Mouse (Mus musculus): ENCODE results near the gene Ndufc2. TPM values are rescaled to one million over a fixed set of nuclear protein-coding genes. Genes with fewer than 3 reads are reported as not detected.

Ndufc2 gene
- polyA plus RNA-seq, 1 experiment from 2014 or later, result 383 TPM

DNA sequence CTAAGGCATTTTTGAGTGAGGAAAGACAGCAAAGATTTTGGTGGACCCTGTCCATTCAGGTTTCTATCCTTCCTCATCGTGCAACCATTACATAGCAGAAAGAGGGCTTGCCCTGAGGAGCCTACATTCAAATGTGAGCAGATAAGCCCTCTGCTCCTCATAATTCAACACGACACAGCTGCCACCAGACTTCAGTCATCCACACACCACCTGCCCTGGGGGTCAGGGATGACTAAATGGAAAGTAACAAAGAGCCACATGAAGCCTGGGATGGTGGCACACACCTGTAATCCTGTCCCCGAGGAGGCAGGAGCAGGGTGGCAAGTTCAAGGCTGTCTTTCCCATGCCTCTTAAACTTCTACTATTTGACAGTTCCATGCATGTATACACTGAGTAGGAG, 42.0 kb upstream of the Ndufc2 start:
- no peak overlapping the region for H3K9ac ChIP-seq (replicated peaks; ENCODE audit: low read length)
- H3K36me3 ChIP-seq (replicated peaks; ENCODE audit: control insufficient read depth, insufficient read depth, low read depth, low read length), result no peaks in the 10 kb centered on the region
- no peaks in the 10 kb centered on the region for H3K27me3 ChIP-seq (ENCODE audit: control insufficient read depth, insufficient read depth, low read length)
- no peak overlapping the region for H3K4me3 ChIP-seq (ENCODE audit: low read depth, low read length)
- DNase-seq (ENCODE audit: low spot score), result no peak
- 75% methylated on average over 3 of the region's 3 CpGs for WGBS
- no peaks in the 10 kb centered on the region for H3K9me3 ChIP-seq (replicated peaks; ENCODE audit: control insufficient read depth, low read length)
- H3K4me2 ChIP-seq (ENCODE audit: low read depth, low read length), result no peak overlapping the region
- no peak for ATAC-seq (replicated peaks; ENCODE audit: insufficient number of reproducible peaks, low FRiP score, low TSS enrichment, low read depth)
- no peak overlapping the region for H3K27ac ChIP-seq (replicated peaks; ENCODE audit: low read depth, low read length)
- no peaks in the 10 kb centered on the region for H3K4me1 ChIP-seq (ENCODE audit: control insufficient read depth, insufficient read depth, low read length)

DNA sequence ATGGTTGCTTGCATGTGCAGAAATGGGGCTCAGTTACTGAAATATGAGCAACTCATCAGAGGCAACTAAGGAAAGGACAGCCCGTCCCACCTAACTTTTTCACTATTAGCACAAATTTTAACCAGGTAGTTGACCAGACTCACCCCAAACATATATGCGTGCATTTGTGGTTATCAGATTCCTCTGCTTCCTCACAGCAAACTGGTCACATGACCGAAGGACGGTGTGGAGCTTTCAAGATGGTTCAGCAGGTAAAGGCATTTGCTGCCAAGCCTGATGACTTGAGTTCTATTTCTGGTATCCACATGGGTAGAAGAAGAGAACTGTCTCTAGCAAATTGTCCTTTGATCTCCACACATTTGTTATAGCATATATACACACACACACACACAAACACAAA, 41.5 kb upstream of the Ndufc2 start:
- Histone ChIP-seq H3K36me3 (replicated peaks; ENCODE audit: control insufficient read depth, insufficient read depth, low read depth, low read length) (no peaks in the 10 kb centered on the region), H3K4me3 (ENCODE audit: low read depth, low read length) (no peak overlapping the region), H3K9me3 (replicated peaks; ENCODE audit: control insufficient read depth, low read length) (no peaks in the 10 kb centered on the region), H3K4me1 (ENCODE audit: control insufficient read depth, insufficient read depth, low read length) (no peaks in the 10 kb centered on the region), H3K27ac (replicated peaks; ENCODE audit: low read depth, low read length) (no peak overlapping the region), H3K27me3 (ENCODE audit: control insufficient read depth, insufficient read depth, low read length) (no peaks in the 10 kb centered on the region), H3K9ac (replicated peaks; ENCODE audit: low read length) (no peak overlapping the region), H3K4me2 (ENCODE audit: low read depth, low read length) (no peak overlapping the region)
- DNase-seq (ENCODE audit: low spot score), result no peak
- no peak for ATAC-seq (replicated peaks; ENCODE audit: insufficient number of reproducible peaks, low FRiP score, low TSS enrichment, low read depth)
- 87% methylated on average over 4 of the region's 4 CpGs for WGBS

DNA sequence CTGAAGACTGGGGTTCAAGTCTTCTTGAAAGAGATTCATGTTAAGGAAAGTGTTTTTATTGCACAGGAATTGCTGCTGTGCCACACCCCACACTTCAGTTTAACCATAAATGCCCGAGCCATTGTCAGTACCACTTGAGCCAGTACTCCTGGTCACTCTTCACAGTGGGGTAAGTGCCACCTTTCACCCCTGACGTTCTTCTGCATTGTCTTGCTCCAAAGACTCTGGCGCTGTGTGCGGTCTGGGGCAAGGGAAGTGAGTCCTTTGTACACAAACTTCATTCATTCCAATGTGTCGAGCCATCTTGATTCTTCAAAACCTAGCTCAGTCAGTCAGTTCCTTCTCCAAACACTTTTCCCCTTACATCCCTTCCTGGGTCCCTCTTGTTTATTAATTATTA, 39.6 kb upstream of the Ndufc2 start:
- Histone ChIP-seq H3K4me2 (ENCODE audit: low read depth, low read length) (no peak overlapping the region), H3K36me3 (replicated peaks; ENCODE audit: control insufficient read depth, insufficient read depth, low read depth, low read length) (no peaks in the 10 kb centered on the region), H3K27ac (replicated peaks; ENCODE audit: low read depth, low read length) (no peak overlapping the region), H3K4me3 (ENCODE audit: low read depth, low read length) (no peak overlapping the region), H3K4me1 (ENCODE audit: control insufficient read depth, insufficient read depth, low read length) (no peaks in the 10 kb centered on the region), H3K9ac (replicated peaks; ENCODE audit: low read length) (no peak overlapping the region), H3K9me3 (replicated peaks; ENCODE audit: control insufficient read depth, low read length) (no peaks in the 10 kb centered on the region), H3K27me3 (ENCODE audit: control insufficient read depth, insufficient read depth, low read length) (no peaks in the 10 kb centered on the region)
- ATAC-seq (replicated peaks; ENCODE audit: insufficient number of reproducible peaks, low FRiP score, low TSS enrichment, low read depth) (no peak), DNase-seq (ENCODE audit: low spot score) (no peak)
- 75% methylated on average over 5 of the region's 5 CpGs for WGBS

DNA sequence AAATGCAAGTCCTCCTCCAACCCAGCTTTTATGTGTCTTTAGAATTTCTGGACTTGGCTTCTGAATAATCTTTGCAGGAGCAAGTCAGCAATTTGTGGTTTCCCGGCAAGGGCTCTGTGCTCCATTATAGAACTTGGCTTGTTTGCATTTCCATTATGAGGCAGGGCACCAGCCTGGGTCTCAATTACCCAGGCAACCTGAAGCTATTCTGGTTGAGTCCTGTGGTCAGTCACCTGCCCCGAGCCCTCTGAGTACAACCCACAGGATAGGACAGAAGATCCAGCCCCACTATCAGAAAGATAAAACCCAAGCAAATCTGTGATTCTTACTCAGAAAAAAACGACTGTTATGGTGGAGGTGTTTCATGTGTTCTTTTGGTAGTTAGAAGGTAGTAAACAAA, 38.8 kb upstream of the Ndufc2 start:
- Histone ChIP-seq H3K4me1 (ENCODE audit: control insufficient read depth, insufficient read depth, low read length) (no peaks in the 10 kb centered on the region), H3K9ac (replicated peaks; ENCODE audit: low read length) (no peak overlapping the region), H3K27ac (replicated peaks; ENCODE audit: low read depth, low read length) (no peak overlapping the region), H3K4me3 (ENCODE audit: low read depth, low read length) (no peak overlapping the region), H3K27me3 (ENCODE audit: control insufficient read depth, insufficient read depth, low read length) (no peaks in the 10 kb centered on the region), H3K36me3 (replicated peaks; ENCODE audit: control insufficient read depth, insufficient read depth, low read depth, low read length) (no peaks in the 10 kb centered on the region), H3K4me2 (ENCODE audit: low read depth, low read length) (no peak overlapping the region), H3K9me3 (replicated peaks; ENCODE audit: control insufficient read depth, low read length) (no peaks in the 10 kb centered on the region)
- no peak for ATAC-seq (replicated peaks; ENCODE audit: insufficient number of reproducible peaks, low FRiP score, low TSS enrichment, low read depth)
- WGBS, result 64% methylated on average over 3 of the region's 3 CpGs
- DNase-seq (ENCODE audit: low spot score), result no peak

- Histone ChIP-seq H3K4me1 (ENCODE audit: control insufficient read depth, insufficient read depth, low read length) (no peaks in the 10 kb centered on the region), H3K36me3 (replicated peaks; ENCODE audit: control insufficient read depth, insufficient read depth, low read depth, low read length) (no peaks in the 10 kb centered on the region), H3K27ac (replicated peaks; ENCODE audit: low read depth, low read length) (no peak overlapping the region), H3K4me2 (ENCODE audit: low read depth, low read length) (no peak overlapping the region), H3K27me3 (ENCODE audit: control insufficient read depth, insufficient read depth, low read length) (no peaks in the 10 kb centered on the region), H3K9me3 (replicated peaks; ENCODE audit: control insufficient read depth, low read length) (no peaks in the 10 kb centered on the region), H3K9ac (replicated peaks; ENCODE audit: low read length) (no peak overlapping the region), H3K4me3 (ENCODE audit: low read depth, low read length) (no peak overlapping the region)
- DNase-seq (ENCODE audit: low spot score), result peak; percentile 67
- no peak for ATAC-seq (replicated peaks; ENCODE audit: insufficient number of reproducible peaks, low FRiP score, low TSS enrichment, low read depth)
- 27% methylated on average over 4 of the region's 4 CpGs for WGBS
Observed at GRCm38 (mm10) chr7:97361467-97361866, 38.3 kb upstream of the Ndufc2 start.

GRCm38 (mm10) chr7:97365887-97366286, 33.9 kb upstream of the Ndufc2 start:
- H3K4me3 ChIP-seq (ENCODE audit: low read depth, low read length), result no peak overlapping the region
- H3K36me3 ChIP-seq (replicated peaks; ENCODE audit: control insufficient read depth, insufficient read depth, low read depth, low read length), result no peaks in the 10 kb centered on the region
- 65% methylated on average over 1 of the region's 1 CpGs for WGBS
- H3K27ac ChIP-seq (replicated peaks; ENCODE audit: low read depth, low read length), result no peak overlapping the region
- H3K9ac ChIP-seq (replicated peaks; ENCODE audit: low read length), result no peak overlapping the region
- no peaks in the 10 kb centered on the region for H3K27me3 ChIP-seq (ENCODE audit: control insufficient read depth, insufficient read depth, low read length)
- DNase-seq (ENCODE audit: low spot score) (no peak), ATAC-seq (replicated peaks; ENCODE audit: insufficient number of reproducible peaks, low FRiP score, low TSS enrichment, low read depth) (no peak)
- no peaks in the 10 kb centered on the region for H3K4me1 ChIP-seq (ENCODE audit: control insufficient read depth, insufficient read depth, low read length)
- H3K4me2 ChIP-seq (ENCODE audit: low read depth, low read length), result no peak overlapping the region
- no peaks in the 10 kb centered on the region for H3K9me3 ChIP-seq (replicated peaks; ENCODE audit: control insufficient read depth, low read length)

DNA sequence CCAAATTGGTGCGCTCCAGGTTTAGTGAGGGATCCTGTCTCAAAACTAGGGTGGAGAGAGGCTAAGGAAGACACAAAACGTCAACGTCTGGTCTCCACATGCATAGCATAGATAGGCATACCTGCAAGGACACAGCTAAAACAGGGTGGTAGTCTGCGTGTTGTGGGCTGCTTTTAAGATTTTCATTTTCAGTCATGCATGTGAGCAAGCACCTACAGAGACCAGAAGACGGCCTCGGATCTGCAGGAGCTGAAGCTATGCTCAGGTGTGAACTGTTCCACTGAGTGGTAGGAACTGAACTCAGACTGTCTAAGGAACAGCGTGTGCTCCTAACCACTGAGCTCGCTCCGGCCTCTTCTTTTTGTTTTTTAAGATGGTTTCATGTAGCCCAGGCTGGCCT, 24.7 kb upstream of the Ndufc2 start:
- peaks cover 5% of the 10 kb centered on the region for H3K36me3 ChIP-seq (replicated peaks; ENCODE audit: control insufficient read depth, insufficient read depth, low read depth, low read length)
- H3K9me3 ChIP-seq (replicated peaks; ENCODE audit: control insufficient read depth, low read length), result no peaks in the 10 kb centered on the region
- H3K4me3 ChIP-seq (ENCODE audit: low read depth, low read length), result no peak overlapping the region
- ATAC-seq (replicated peaks; ENCODE audit: insufficient number of reproducible peaks, low FRiP score, low TSS enrichment, low read depth) (no peak), DNase-seq (ENCODE audit: low spot score) (no peak)
- 96% methylated on average over 9 of the region's 9 CpGs for WGBS
- no peaks in the 10 kb centered on the region for H3K4me1 ChIP-seq (ENCODE audit: control insufficient read depth, insufficient read depth, low read length)
- H3K27me3 ChIP-seq (ENCODE audit: control insufficient read depth, insufficient read depth, low read length), result no peaks in the 10 kb centered on the region
- H3K9ac ChIP-seq (replicated peaks; ENCODE audit: low read length), result no peak overlapping the region
- H3K4me2 ChIP-seq (ENCODE audit: low read depth, low read length), result no peak overlapping the region
- no peak overlapping the region for H3K27ac ChIP-seq (replicated peaks; ENCODE audit: low read depth, low read length)

DNA sequence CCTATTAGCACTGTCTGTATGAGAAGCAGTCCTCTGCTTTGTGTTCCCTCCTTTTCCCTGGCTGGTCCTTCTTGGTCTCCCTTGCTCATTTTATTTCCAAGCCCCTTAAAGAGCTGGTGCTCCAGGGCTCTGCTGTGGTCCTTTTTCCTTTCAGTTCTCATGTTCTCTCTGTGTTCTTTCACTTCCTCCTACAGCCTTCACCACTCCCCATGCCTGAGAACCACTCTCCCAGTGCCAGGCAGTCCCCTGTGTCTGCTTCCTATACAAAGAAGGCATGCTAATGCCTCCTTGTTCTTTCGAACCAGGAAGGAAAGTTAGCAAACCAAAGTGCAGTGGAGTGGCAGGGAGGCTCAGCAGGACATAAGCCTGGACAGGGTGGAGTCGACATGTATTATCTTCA, 23.9 kb upstream of the Ndufc2 start:
- H3K4me2 ChIP-seq (ENCODE audit: low read depth, low read length), result no peak overlapping the region
- ATAC-seq (replicated peaks; ENCODE audit: insufficient number of reproducible peaks, low FRiP score, low TSS enrichment, low read depth) (no peak), DNase-seq (ENCODE audit: low spot score) (no peak)
- no peaks in the 10 kb centered on the region for H3K4me1 ChIP-seq (ENCODE audit: control insufficient read depth, insufficient read depth, low read length)
- H3K27me3 ChIP-seq (ENCODE audit: control insufficient read depth, insufficient read depth, low read length), result no peaks in the 10 kb centered on the region
- no peaks in the 10 kb centered on the region for H3K9me3 ChIP-seq (replicated peaks; ENCODE audit: control insufficient read depth, low read length)
- H3K4me3 ChIP-seq (ENCODE audit: low read depth, low read length), result no peak overlapping the region
- no peak overlapping the region for H3K27ac ChIP-seq (replicated peaks; ENCODE audit: low read depth, low read length)
- H3K36me3 ChIP-seq (replicated peaks; ENCODE audit: control insufficient read depth, insufficient read depth, low read depth, low read length), result peaks cover 9% of the 10 kb centered on the region
- WGBS, result 84% methylated on average over 2 of the region's 2 CpGs
- no peak overlapping the region for H3K9ac ChIP-seq (replicated peaks; ENCODE audit: low read length)

- H3K36me3 ChIP-seq (replicated peaks; ENCODE audit: control insufficient read depth, insufficient read depth, low read depth, low read length), result peaks cover 14% of the 10 kb centered on the region
- H3K9ac ChIP-seq (replicated peaks; ENCODE audit: low read length), result no peak overlapping the region
- 96% methylated on average over 5 of the region's 5 CpGs for whole genome bisulfite sequencing
- H3K27me3 ChIP-seq (ENCODE audit: control insufficient read depth, insufficient read depth, low read length), result no peaks in the 10 kb centered on the region
- ATAC-seq (replicated peaks; ENCODE audit: insufficient number of reproducible peaks, low FRiP score, low TSS enrichment, low read depth) (no peak), DNase-seq (ENCODE audit: low spot score) (no peak)
- H3K4me3 ChIP-seq (ENCODE audit: low read depth, low read length), result no peak overlapping the region
- no peak overlapping the region for H3K4me2 ChIP-seq (ENCODE audit: low read depth, low read length)
- no peaks in the 10 kb centered on the region for H3K4me1 ChIP-seq (ENCODE audit: control insufficient read depth, insufficient read depth, low read length)
- H3K9me3 ChIP-seq (replicated peaks; ENCODE audit: control insufficient read depth, low read length), result no peaks in the 10 kb centered on the region
- no peak overlapping the region for H3K27ac ChIP-seq (replicated peaks; ENCODE audit: low read depth, low read length)
Observed at GRCm38 (mm10) chr7:97379304-97379703, 20.5 kb upstream of the Ndufc2 start.
